Mouse (Mus musculus) thymus, adult 2 months (tissue): ENCODE measurements around the gene Lrrtm4. TPM values are rescaled to one million over a fixed set of nuclear protein-coding genes. Genes with fewer than 3 reads are reported as not detected.

ENCODE experiments used
- DNase-seq: peaks from one replicate; pipeline ENCODE4 v3.0.0; 2021
- H3K27ac ChIP-seq: fragments of 200-500 bp; 2 replicates; pipeline ENCODE4 v1.5.1; 2012; ENCODE audit warnings: low read length, control low read depth; ENCODE audit not compliant: control insufficient read depth, insufficient read depth
- H3K27me3 ChIP-seq: fragments of 200-500 bp; 2 replicates; pipeline ENCODE4 v1.6.1; 2012; ENCODE audit warnings: mild to moderate bottlenecking, low read length, moderate library complexity, mixed read lengths; ENCODE audit not compliant: control insufficient read depth, insufficient read depth
- H3K36me3 ChIP-seq: fragments of 200-500 bp; 2 replicates; pipeline ENCODE4 v1.6.1; 2012; ENCODE audit warnings: mild to moderate bottlenecking, low read length, moderate library complexity; ENCODE audit not compliant: control insufficient read depth, insufficient read depth
- H3K4me1 ChIP-seq: fragments of 200-500 bp; replicated peaks from 2 replicates; pipeline ENCODE4 v1.6.1; 2012; ENCODE audit warnings: low read length; ENCODE audit not compliant: control insufficient read depth, insufficient read depth
- H3K4me3 ChIP-seq: fragments of 200-500 bp; 2 replicates; pipeline ENCODE4 v1.5.1; 2012; ENCODE audit warnings: mild to moderate bottlenecking, low read length, control low read depth, moderate library complexity; ENCODE audit not compliant: control insufficient read depth, insufficient read depth
- CTCF ChIP-seq: fragments of 200-500 bp; IDR thresholded peaks from 2 replicates; pipeline ENCODE4 v1.5.1; 2012; ENCODE audit warnings: mild to moderate bottlenecking, control low read depth, low read length, moderate library complexity, borderline replicate concordance; ENCODE audit not compliant: control insufficient read depth, poor library complexity, insufficient read depth; ENCODE audit errors: extremely low read depth
- POLR2A ChIP-seq: fragments of 200-500 bp; IDR thresholded peaks from 2 replicates; pipeline ENCODE4 v1.6.1; 2012; ENCODE audit warnings: mild to moderate bottlenecking, low read length, control low read depth, moderate library complexity; ENCODE audit not compliant: control insufficient read depth, poor library complexity, insufficient read depth; ENCODE audit errors: extremely low read depth
- WGBS: fragments of 180-500 bp; shearing (Covaris S2); methylation state at CpG from one replicate; pipeline ENCODE4 v1.1.7; 2018; 5-methylcytosine and 5-hydroxymethylcytosine counted together
- polyA plus RNA-seq: library from polyadenylated mRNA; depleted of rRNA; stranded (reverse); fragments of >200 nt; gene quantifications from 2 replicates; pipeline ENCODE4 v1.2.3, GENCODE M21; 2012

Gene Lrrtm4
- polyA plus RNA-seq, 1 experiment, result not detected

GRCm38 (mm10) chr6:80105343-80105742, 86.7 kb downstream of the Lrrtm4 start:
- Histone ChIP-seq H3K27ac (no peak overlapping the region), H3K4me3 (no peak overlapping the region), H3K4me1 (no peaks in the 10 kb centered on the region), H3K36me3 (no peaks in the 10 kb centered on the region), H3K27me3 (no peaks in the 10 kb centered on the region)
- no peak for DNase-seq
- WGBS, result 97% methylated on average over 2 of the region's 2 CpGs
- TF ChIP-seq POLR2A (no peak), CTCF (no peak)

- H3K27me3 ChIP-seq, result no peaks in the 10 kb centered on the region
- whole genome bisulfite sequencing, result 98% methylated on average over 1 of the region's 1 CpGs
- TF ChIP-seq CTCF (no peak), POLR2A (no peak)
These were observed 87.2 kb downstream of the Lrrtm4 start for GRCm38 (mm10) chr6:80105843-80106242.

GRCm38 (mm10) chr6:80126419-80126818, 107.7 kb downstream of the Lrrtm4 start:
- WGBS, result 91% methylated on average over 1 of the region's 1 CpGs
- Histone ChIP-seq H3K36me3 (no peaks in the 10 kb centered on the region), H3K4me3 (no peak overlapping the region), H3K27ac (no peak overlapping the region), H3K4me1 (no peaks in the 10 kb centered on the region), H3K27me3 (no peaks in the 10 kb centered on the region)
- DNase-seq, result no peak
- TF ChIP-seq POLR2A (no peak), CTCF (no peak)

More at GRCm38 (mm10) chr6:80105843-80106242, 87.2 kb downstream of the Lrrtm4 start:
- no peaks in the 10 kb centered on the region for H3K36me3 ChIP-seq
- no peak for DNase-seq
- no peak overlapping the region for H3K4me3 ChIP-seq
- no peaks in the 10 kb centered on the region for H3K4me1 ChIP-seq
- H3K27ac ChIP-seq, result no peak overlapping the region

GRCm38 (mm10) chr6:80162585-80162984, 143.9 kb downstream of the Lrrtm4 start:
- no peaks in the 10 kb centered on the region for H3K36me3 ChIP-seq
- H3K4me1 ChIP-seq, result no peaks in the 10 kb centered on the region
- no peaks in the 10 kb centered on the region for H3K27me3 ChIP-seq
- H3K4me3 ChIP-seq, result no peak overlapping the region
- TF ChIP-seq POLR2A (no peak), CTCF (no peak)
- no peak overlapping the region for H3K27ac ChIP-seq
- DNase-seq, result no peak
- WGBS, result 83% methylated on average over 4 of the region's 4 CpGs

- H3K4me1 ChIP-seq, result no peaks in the 10 kb centered on the region
- no peak overlapping the region for H3K27ac ChIP-seq
- no peak for DNase-seq
- no peak overlapping the region for H3K4me3 ChIP-seq
- 98% methylated on average over 1 of the region's 1 CpGs for WGBS
- H3K27me3 ChIP-seq, result no peaks in the 10 kb centered on the region
- H3K36me3 ChIP-seq, result no peaks in the 10 kb centered on the region
- TF ChIP-seq POLR2A (no peak), CTCF (no peak)
These were observed 163.2 kb downstream of the Lrrtm4 start for GRCm38 (mm10) chr6:80181916-80182315.

- no peak for TF ChIP-seq POLR2A
- TF ChIP-seq CTCF, result no peak
- Histone ChIP-seq H3K36me3 (no peaks in the 10 kb centered on the region), H3K27me3 (no peaks in the 10 kb centered on the region), H3K4me1 (no peaks in the 10 kb centered on the region), H3K27ac (no peak overlapping the region), H3K4me3 (no peak overlapping the region)
- WGBS, result 94% methylated on average over 2 of the region's 2 CpGs
- no peak for DNase-seq
These were observed 163.7 kb downstream of the Lrrtm4 start for GRCm38 (mm10) chr6:80182353-80182752.

GRCm38 (mm10) chr6:80185489-80186113, 166.9 kb downstream of the Lrrtm4 start:
- no peak overlapping the region for H3K4me3 ChIP-seq
- DNase-seq, result no peak

GRCm38 (mm10) chr6:80186791-80187190, 168.1 kb downstream of the Lrrtm4 start:
- Histone ChIP-seq H3K4me3 (no peak overlapping the region), H3K27ac (no peak overlapping the region), H3K27me3 (no peaks in the 10 kb centered on the region), H3K36me3 (no peaks in the 10 kb centered on the region), H3K4me1 (no peaks in the 10 kb centered on the region)
- DNase-seq, result no peak
- 86% methylated on average over 1 of the region's 1 CpGs for WGBS
- TF ChIP-seq POLR2A (no peak), CTCF (no peak)

More at GRCm38 (mm10) chr6:80185489-80186113, 166.9 kb downstream of the Lrrtm4 start:
- Histone ChIP-seq H3K4me1 (no peaks in the 10 kb centered on the region), H3K27ac (no peak overlapping the region), H3K36me3 (no peaks in the 10 kb centered on the region), H3K27me3 (no peaks in the 10 kb centered on the region)
- no peak for TF ChIP-seq CTCF
- TF ChIP-seq POLR2A, result no peak
- WGBS, result 84% methylated on average over 6 of the region's 6 CpGs
